Mouse (Mus musculus): Measurements from ENCODE around the gene Lrrc45.
"Not testable (repeated sequence)": the region's sequence is repeated elsewhere in the genome, so short reads cannot be mapped to it uniquely, and the experiment has no call there.

DNA sequence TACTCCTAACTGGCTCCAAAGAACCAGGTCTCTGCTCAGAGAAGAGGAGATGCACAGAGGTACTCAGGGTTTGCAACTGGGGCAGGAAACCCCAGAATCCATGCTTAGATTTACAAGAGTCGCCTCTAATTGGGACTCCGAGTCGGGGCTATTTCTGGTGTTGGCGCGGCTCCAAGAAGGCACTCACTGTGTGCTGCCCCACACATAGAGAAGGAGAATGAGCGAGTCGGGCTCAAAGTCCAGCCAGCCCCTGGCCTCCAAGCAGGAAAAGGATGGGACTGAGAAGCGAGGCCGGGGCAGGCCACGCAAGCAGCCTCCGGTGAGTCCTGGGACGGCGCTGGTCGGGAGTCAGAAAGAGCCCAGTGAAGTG, 48.9 kb downstream of the Lrrc45 start, which contains the start of gene Hmga1b:
- TF ChIP-seq CHD2 (IDR thresholded peaks at IDR 0.05; ENCODE audit: low read length); CTCF (conservative IDR thresholded peaks at IDR 0.05 in 1 of 2, IDR thresholded peaks at IDR 0.05 in 1 of 2; ENCODE audit: low read depth in 2 of 2, low read length in 2 of 2); MYC (IDR thresholded peaks at IDR 0.05; ENCODE audit: low read depth, low read length); POLR2AphosphoS2 (IDR thresholded peaks at IDR 0.05; ENCODE audit: low read depth, low read length); HCFC1 (IDR thresholded peaks at IDR 0.05; ENCODE audit: low read depth, low read length); POLR2A (IDR thresholded peaks at IDR 0.05; ENCODE audit: low read depth, low read length); RAD21 (IDR thresholded peaks at IDR 0.05; ENCODE audit: low read depth, low read length); RCOR1 (conservative IDR thresholded peaks at IDR 0.05; ENCODE audit: low read depth, low read length); SIN3A (IDR thresholded peaks at IDR 0.05; ENCODE audit: low read length); TBP (conservative IDR thresholded peaks at IDR 0.05; ENCODE audit: low read depth, low read length); UBTF (IDR thresholded peaks at IDR 0.05; ENCODE audit: low read depth, low read length); USF1 (IDR thresholded peaks at IDR 0.05; ENCODE audit: low read depth, low read length); EP300 (IDR thresholded peaks at IDR 0.05; ENCODE audit: low read length); PAX5 (IDR thresholded peaks at IDR 0.05; ENCODE audit: low read length): not testable (repeated sequence)
